Mouse (Mus musculus) spleen, postnatal 10 days (tissue): ENCODE measurements around the gene Fars2.

Experiments used
- DNase-seq, 2 experiments: peaks; one replicate each; pipeline ENCODE4 v3.0.0; 2021 to 2022; ENCODE audit warnings: low spot score in 2 of 2

Gene Fars2

DNA sequence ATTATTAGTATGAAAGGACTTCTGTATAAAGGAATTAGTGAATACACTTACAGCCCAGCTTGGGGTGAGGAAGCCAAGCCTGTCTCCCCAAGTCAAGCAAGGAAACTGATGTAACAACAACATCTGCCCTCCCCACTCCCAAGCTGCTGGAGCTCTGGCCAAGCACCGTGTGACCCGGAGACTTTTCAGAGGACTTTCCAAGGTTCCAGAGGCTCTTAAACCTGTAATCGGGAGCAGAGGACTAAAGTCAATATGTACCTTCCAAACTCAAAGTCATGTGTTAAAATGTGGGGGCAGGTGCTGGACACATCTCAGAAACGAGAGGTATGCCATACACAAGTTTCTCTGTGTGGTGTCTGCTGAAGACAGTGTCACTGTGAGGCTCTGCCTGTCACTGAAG, 566.4 kb downstream of the Fars2 start:
- DNase-seq, result no peak

GRCm38 (mm10) chr13:36695516-36696201, 578.4 kb downstream of the Fars2 start:
- DNase-seq, result peak in 1 of 2 experiments; percentile 13

- peak in 1 of 2 experiments; percentile 12 for DNase-seq
Observed at GRCm38 (mm10) chr13:36696351-36696771, 579.1 kb downstream of the Fars2 start.

DNA sequence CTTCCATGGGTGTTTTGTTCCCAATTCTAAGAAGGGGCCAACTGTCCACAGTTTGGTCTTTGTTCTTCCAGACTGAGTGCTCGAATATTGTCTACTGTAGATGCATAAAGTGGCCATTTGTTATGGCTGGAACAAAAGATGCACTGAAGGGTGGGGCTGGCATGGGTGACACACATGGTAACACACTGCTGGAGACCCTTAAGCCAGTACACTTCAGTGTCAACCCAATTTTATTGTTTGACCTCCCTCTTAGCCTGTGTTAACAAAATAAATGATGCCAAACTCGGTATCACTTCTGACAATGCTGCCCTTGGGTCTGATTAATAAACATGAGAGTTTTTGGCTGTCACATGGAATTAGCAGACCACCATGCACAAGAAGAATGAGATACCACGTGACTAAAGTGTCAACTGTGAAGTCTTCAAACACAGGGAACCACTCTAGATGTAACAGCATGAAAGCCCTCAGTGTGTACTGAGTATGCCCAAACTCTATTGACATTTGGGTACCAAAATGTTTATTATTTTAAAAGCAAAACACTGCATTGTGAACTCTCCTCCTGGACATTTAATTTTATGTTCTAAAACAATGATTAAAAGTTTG, 590.0 kb downstream of the Fars2 start:
- no peak for DNase-seq

DNA sequence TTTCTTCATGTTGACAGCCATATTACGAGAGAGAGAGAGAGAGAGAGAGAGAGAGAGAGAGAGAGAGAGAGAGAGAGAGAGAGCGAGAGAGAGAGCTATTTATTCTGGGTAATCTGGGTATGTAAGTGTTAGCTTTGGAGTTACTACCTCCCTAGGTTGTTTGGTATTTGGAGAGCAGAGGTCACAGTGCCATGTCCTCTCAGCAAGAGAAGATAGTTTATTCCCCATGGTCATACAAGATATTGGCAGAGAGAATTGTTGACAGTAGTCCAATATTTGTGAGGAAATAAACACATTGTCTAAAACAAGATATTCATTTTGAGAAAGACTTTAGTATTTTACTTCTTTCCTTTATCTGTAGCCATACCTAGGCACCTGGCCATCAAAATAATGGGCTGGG, 596.9 kb downstream of the Fars2 start:
- no peak for DNase-seq

DNA sequence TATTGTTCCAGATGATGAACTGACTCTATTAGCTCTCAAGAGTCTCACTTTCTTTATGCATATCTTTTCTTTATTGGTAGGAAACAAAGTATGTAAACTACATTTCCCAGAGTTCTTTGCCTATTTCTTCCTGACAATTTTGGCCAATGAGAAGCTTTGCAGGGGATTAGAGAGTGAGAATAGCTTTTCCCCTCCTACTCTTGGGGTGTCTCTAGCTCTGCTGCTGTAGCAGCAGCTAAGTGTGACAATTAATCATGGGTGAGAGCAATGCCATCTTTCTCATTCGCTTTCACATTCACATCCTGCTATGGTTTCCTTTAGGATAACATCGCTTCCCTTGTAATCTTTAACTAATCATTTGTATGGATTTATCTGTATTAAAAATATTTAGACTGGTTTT, 599.5 kb downstream of the Fars2 start:
- DNase-seq, result no peak

DNA sequence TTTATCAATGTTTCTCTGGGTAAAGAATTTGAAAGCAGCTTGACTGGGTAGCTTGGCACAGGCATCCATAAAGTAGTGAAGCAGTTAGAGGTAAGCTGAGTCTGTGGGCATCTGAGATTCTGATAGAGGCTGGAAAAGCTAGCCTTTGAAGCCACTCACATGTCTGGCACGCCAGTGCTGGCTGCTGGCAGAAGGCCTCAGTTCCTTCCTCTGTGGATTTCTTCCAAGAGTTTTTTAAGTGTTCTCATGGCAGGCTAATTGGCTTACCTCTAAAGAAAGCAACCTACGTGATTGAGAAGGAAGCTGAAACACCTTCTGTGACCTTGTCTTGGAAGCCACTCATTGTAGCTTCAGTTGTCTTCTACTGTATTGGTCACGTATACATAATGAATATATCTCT, 600.2 kb downstream of the Fars2 start:
- DNase-seq, result no peak

DNA sequence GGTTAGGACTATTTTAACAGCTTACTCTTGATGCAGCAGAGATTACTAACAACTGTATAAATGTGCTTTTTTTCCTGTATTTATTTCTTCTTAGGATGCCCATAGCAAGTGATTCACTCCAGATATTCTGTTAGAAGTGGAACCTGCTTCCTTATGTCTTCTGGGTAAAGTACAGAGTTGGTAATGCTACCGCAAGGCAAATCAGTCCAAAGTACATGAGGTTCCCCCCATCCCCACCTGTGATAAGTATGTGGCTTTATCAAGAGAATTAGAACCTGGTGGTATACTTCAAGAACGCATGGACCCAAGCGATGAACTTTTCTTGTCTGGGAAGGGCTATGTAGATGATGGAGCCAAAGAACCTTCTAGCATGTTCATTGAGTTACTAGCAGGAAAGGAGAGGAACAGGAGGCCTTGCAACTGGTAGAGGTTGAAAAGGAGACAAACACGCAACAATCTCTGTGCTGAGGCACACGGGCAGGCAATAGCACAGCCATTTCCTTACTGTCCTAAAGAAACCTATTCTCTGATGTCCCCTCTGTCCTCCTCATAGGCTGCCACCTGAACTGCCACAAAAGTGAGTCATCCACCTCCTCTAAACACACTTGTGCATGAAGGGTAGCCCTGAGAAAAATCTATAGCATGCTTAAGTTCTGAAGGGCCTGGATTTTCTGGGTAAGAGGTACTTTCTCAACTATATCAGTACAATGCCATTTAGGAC, 603.2 kb downstream of the Fars2 start:
- no peak for DNase-seq

DNA sequence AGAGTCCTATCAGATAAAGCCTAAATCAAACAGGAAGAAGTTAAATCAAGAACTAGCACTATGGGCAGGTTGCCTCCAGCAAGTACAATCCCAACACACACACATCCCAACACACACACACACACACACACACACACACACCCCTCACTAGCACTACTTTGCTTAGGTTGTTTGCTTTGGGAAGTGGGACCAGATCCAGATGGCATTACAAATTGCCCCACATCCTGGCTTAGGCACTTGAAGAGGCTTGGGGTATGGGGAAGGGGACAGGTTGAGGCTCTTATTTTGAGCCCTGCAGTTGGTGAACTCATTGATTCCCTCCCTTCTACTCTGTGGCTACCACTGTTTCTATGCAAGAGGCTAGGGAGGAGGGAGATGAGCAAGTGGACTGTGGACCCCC, 605.1 kb downstream of the Fars2 start:
- no peak for DNase-seq

DNA sequence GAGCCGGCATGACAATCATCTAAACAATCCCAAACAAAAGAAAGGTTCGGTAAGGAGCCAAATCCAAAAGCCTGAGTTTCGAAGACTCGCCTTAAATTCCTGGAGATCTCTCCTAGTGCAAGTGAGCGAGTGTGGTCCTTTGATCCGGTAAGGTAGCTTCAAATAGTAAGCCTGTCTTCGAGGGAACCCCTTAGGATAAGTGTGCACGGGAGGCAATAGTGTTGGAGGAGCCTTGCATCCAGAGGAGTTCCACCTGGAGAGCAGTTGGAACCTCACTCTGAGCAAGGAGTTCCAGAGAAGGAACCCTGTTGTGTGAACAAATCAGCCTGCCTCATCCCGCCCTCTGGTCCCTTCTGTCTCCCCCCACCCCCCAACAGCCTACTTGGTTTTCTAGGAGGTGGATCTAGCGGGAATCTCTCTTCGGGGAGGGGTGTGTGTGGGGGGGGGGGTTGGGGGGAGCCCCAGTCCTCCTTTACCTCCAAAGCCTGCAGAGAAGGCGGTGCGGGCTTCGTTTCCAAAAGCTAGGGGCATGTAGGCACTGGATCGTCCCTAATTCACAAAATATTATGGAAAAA, 606.6 kb downstream of the Fars2 start:
- no peak for DNase-seq

DNA sequence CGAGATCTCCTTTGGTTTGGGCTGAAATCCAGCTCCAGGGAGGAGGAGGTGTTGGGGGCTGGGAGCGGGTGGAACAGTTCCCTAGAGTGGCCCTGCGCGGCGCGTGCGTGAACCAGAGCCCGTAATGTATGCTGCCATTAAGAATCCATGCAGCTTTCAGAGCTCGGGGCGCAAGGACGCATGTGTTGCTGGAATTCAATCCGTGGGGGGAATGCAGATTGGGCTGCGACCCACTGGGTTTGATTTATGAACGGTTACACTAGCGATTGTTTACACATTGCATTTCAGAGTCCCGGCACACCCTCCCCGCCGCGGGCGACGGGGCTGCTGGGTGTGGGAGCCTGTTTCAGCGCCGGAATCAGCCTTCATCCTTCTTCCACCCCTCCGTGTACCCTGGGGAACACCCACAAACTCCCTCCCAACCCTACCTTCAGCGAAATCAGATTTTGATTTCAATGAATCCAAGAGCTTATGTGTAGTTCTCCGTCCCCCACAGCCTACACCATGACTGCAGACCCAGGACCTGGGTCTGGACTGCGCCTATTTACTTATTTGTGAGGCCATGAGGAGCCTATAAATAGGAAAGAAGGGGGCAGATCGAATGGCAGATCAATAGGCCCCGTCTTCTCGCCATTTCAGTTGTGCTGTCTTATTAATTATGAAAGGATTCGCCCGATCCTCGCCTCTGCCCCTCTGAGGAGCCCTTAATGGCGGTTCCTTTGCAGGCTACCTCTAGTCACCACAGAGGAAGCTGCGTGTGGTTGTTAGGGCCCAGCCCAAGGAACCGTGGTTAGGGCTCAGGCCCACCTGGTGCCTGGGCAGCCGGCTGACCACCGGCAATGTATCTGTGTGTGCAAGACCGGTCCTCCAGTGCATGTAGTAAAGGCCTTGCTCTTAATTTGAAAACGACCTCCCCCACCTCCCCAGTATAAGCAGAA, 607.6 kb downstream of the Fars2 start:
- DNase-seq, result no peak

DNA sequence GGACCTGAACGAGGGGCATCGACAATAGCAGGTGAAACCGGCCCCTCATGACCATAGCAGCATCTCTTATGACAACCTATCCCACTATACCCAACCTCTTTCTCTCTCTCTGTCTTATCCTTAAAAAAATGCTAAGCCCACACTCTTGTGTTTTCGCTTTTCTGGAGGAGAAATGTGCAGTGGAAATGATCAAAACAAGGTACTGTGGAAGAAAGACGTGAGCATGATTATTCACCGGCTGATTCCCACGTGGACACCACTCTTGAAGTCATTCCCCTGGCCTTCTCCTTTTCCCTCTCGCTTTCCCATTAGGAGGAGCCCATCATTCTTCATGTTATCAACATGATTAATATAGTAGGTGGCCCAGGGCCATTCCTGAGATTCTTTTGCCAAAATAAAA, 608.7 kb downstream of the Fars2 start:
- DNase-seq, result no peak

GRCm38 (mm10) chr13:36726551-36726950, 609.3 kb downstream of the Fars2 start:
- no peak for DNase-seq

GRCm38 (mm10) chr13:36726951-36727778, 610.0 kb downstream of the Fars2 start:
- DNase-seq, result no peak

DNA sequence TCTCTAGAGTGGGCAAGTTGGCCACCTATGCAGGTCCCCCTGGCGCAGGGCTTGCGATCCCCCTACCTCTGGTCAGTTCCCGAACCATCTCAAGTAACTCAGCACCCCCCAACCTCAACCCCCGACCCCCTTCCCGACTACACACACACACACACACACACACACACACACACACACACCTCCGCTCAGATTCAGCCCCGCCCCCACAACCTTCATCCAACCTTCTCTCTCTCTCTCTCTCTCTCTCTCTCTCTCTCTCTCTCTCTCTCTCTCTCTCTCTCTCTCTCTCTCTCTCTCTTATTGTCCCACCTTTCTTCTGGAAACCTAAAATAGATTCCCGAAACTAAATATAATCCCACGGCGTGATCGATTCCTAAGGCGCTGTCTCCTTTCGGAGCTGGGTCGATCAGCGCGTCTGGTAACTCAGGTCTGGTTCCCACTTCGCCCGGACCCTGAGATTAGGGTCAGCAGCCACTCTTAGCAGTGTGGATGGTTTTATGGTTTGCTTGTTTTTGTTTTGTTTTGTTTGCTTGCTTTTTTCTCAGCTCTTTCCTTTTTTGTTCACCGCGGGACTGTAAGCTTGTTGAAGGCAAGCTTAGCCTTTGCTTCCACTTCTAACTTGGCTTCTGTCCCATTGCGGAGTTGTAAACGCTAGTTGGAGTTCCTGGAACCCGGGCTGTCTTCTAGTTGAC, 610.7 kb downstream of the Fars2 start:
- no peak for DNase-seq

GRCm38 (mm10) chr13:36728509-36728908, 611.3 kb downstream of the Fars2 start:
- no peak for DNase-seq

DNA sequence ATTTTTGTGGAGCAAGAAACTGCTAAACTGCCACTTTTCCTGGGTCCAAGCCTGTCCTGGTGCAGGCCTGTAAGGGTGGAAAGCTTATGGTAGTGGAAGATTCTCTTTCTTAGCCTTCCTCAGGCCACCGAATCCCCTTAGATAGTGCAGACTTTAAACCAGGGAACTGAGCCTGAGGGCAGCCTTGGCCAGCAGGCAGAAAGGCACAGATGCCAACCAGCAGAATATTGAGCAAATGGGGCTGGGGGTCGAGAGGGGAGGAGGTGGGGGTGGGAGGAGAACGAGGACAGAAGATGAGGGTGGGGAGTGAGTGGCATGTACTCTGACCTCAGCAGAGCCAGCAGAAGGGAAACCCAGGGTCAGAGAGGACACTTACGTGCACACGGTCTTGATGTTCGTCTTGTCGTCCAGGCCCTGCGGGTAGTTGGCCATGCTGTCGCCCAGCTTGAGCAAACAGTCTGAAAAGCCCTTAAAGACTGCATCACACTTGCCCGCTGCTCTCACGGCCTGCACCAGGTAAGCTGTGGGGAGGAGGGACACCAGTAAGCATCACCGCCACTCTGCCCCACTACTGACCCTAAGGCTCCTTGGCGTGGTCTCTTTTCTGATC, 612.6 kb downstream of the Fars2 start:
- DNase-seq, result no peak

GRCm38 (mm10) chr13:36730341-36730761, 613.1 kb downstream of the Fars2 start:
- no peak for DNase-seq
